Comparison of ENCODE assay signal across 8 mouse cellular contexts in the genomic region with DNA sequence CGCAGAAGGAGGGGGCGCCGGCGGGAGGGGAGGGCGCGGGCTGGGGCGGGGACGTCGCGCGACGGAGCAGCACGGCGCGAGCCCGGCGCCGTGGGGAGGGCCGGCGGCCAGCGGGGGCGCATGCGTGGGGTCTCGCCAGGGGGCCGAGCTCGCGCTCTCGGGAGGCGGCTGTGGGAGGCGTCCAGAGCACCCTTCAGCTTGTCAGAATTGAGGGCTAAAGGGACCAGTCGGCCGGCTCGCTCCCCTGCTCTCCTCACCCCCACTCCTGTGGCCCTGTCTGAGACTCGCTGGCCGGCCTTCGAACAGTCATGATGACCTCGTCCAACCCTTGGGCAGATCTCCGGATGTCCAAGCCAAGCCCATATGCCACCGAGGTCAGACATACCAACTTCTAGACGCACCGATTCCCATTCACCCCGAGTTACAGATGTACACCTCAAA. TPM values are rescaled to one million over a fixed set of nuclear protein-coding genes. Genes with fewer than 3 reads are reported as not detected.
DNase-seq lines count a peak whose midpoint lies in the region; ATAC-seq and TF ChIP-seq lines count a peak whose summit lies in the region.

No protein-coding gene starts in this region.

- TF ChIP-seq CTCF in gastrocnemius, adult 2 months (IDR thresholded peaks at IDR 0.05): no peak

- no peak overlapping the region; the same call in 1 of the 2 replicates for H3K9ac ChIP-seq in heart, embryonic 11.5 days (ENCODE audit: low read depth, low read length)

- ATAC-seq in heart, embryonic 11.5 days (replicated peaks; ENCODE audit: insufficient number of reproducible peaks, low FRiP score, low TSS enrichment): no peak
- ATAC-seq in megakaryocyte progenitor cell, adult 5-6 weeks (replicated peaks; ENCODE audit: poor library complexity): no peak

- no peaks in the 10 kb centered on the region for H3K79me2 ChIP-seq in myocyte (ENCODE audit: control insufficient read depth, insufficient read depth)

- intact Hi-C loops in gastrocnemius, adult 2 months (cut with DNase I): no loop called here

- TF ChIP-seq POLR2A in myocyte (IDR thresholded peaks at IDR 0.05; ENCODE audit: insufficient read length, low read depth): no peak

- H3K4me2 ChIP-seq in heart, embryonic 11.5 days: peak overlapping the region; percentile 64
- H3K4me2 ChIP-seq in myocyte (ENCODE audit: low read depth): peak overlapping the region; percentile 64

- no peak overlapping the region for H3K27ac ChIP-seq in gastrocnemius, adult 2 months
- no peak overlapping the region for H3K27ac ChIP-seq in heart, embryonic 11.5 days (ENCODE audit: low read depth, low read length)

- H3K27me3 ChIP-seq in heart, embryonic 11.5 days (ENCODE audit: control insufficient read depth, insufficient read depth, low read length): peaks cover 97% of the 10 kb centered on the region
- peaks cover 36% of the 10 kb centered on the region for H3K27me3 ChIP-seq in myocyte (ENCODE audit: control insufficient read depth, insufficient read depth, insufficient read length)

- peak overlapping the region; percentile 63 for H3K4me3 ChIP-seq in gastrocnemius, adult 2 months
- peak overlapping the region; percentile 48 for H3K4me3 ChIP-seq in heart, embryonic 11.5 days (ENCODE audit: low read depth, low read length)
- H3K4me3 ChIP-seq in myocyte: no peak overlapping the region

- H3K9me3 ChIP-seq in heart, embryonic 11.5 days (replicated peaks; ENCODE audit: control insufficient read depth, low read length): no peaks in the 10 kb centered on the region

- WGBS in heart, embryonic 11.5 days (ENCODE audit: insufficient replicate concordance): 3% methylated on average over 34 of the region's 42 CpGs

- peaks cover under 1% of the 10 kb centered on the region; the same call in 1 of the 2 replicates for H3K36me3 ChIP-seq in heart, embryonic 11.5 days (ENCODE audit: control insufficient read depth, insufficient read depth, low read length)
- no peaks in the 10 kb centered on the region for H3K36me3 ChIP-seq in myocyte (ENCODE audit: control insufficient read depth, insufficient read depth)

- DNase-seq in gastrocnemius, adult 2 months: no peak
- no peak for DNase-seq in gastrocnemius, adult 18-20 months (ENCODE audit: low spot score)
- DNase-seq in urinary bladder, adult 2 months (ENCODE audit: low spot score): peak; percentile 36
- no peak for DNase-seq in urinary bladder, postnatal 25 days (ENCODE audit: low spot score)
- peak; percentile 73 to 74 for DNase-seq in layer of hippocampus, postnatal 36 days

- H3K4me1 ChIP-seq in heart, embryonic 11.5 days (ENCODE audit: control insufficient read depth, insufficient read depth, low read length): peaks cover 29% of the 10 kb centered on the region

- H3ac ChIP-seq in myocyte (ENCODE audit: control insufficient read depth, insufficient read length): no peak overlapping the region

TF ChIP-seq in myocyte, 11 proteins besides CTCF, POLR2A, EP300 and RAD21:
- TF ChIP-seq POLR2AphosphoS2 (IDR thresholded peaks at IDR 0.05; ENCODE audit: insufficient read length, low read depth): no peak
- no peak for TF ChIP-seq E2F4 (IDR thresholded peaks at IDR 0.05; ENCODE audit: insufficient read depth)
- TF ChIP-seq MAX (IDR thresholded peaks at IDR 0.05; ENCODE audit: low read depth): no peak
- TF ChIP-seq TCF3 (IDR thresholded peaks at IDR 0.05; ENCODE audit: insufficient read length, low read depth): no peak

RNA-seq across cellular contexts. Expression of a gene that starts 8.9 kb away (rescaled TPM):
- under 1 TPM; 0.14 to 0.36 TPM for total RNA-seq in gastrocnemius, adult 2 months (2021)
- total RNA-seq in gastrocnemius, adult 18-20 months (2021): under 1 TPM; 0.09 to 0.11 TPM
- polyA plus RNA-seq in urinary bladder, adult 2 months (2012; rRNA removed): 156 and 191 TPM in 2 replicates
- 8.8 and 9.1 TPM in 2 replicates for polyA plus RNA-seq in heart, embryonic 11.5 days (2014; fragmentation: Nextera tagmentation; extraction: Ambion mirVana)
- total RNA-seq in layer of hippocampus, postnatal 36 days (2021): 100 to 1,000 TPM; 731 to 733 TPM
- polyA plus RNA-seq in myocyte (2012; fragmentation: generic; extraction: Trizol): 11.7 TPM
- 0.30 TPM in 1 of 2 replicates, not detected in the other for total RNA-seq in megakaryocyte progenitor cell, adult 5-6 weeks (2015)
- 0.12 and 0.84 TPM in 2 replicates for total RNA-seq in megakaryocyte progenitor cell, adult 5-6 weeks (2017)

RNA-seq across cellular contexts. Expression of a gene that starts 9.9 kb away (rescaled TPM):
- total RNA-seq in gastrocnemius, adult 2 months (2021): 1 to 10 TPM; 2.9 to 3.8 TPM
- total RNA-seq in gastrocnemius, adult 18-20 months (2021): 1 to 10 TPM; 3.5 to 3.9 TPM
- polyA plus RNA-seq in urinary bladder, adult 2 months (2012; rRNA removed): 11.0 and 11.7 TPM in 2 replicates
- polyA plus RNA-seq in heart, embryonic 11.5 days (2014; fragmentation: Nextera tagmentation; extraction: Ambion mirVana): 9.6 and 9.7 TPM in 2 replicates
- total RNA-seq in layer of hippocampus, postnatal 36 days (2021): 10 to 100 TPM; 28.3 to 33.6 TPM
- 15.3 TPM for polyA plus RNA-seq in myocyte (2012; fragmentation: generic; extraction: Trizol)
- 0.72 and 1.4 TPM in 2 replicates for total RNA-seq in megakaryocyte progenitor cell, adult 5-6 weeks (2015)
- total RNA-seq in megakaryocyte progenitor cell, adult 5-6 weeks (2017): 0.71 and 2.7 TPM in 2 replicates

RNA-seq across cellular contexts. Expression of a gene that starts 13.9 kb away (rescaled TPM):
- total RNA-seq in gastrocnemius, adult 2 months (2021): 1 to 10 TPM; 8.2 to 8.5 TPM
- total RNA-seq in gastrocnemius, adult 18-20 months (2021): 10 to 100 TPM in 1 of 2 experiments, 1 to 10 TPM in 1; 7.7 to 10.9 TPM
- 23.0 and 24.7 TPM in 2 replicates for polyA plus RNA-seq in urinary bladder, adult 2 months (2012; rRNA removed)
- polyA plus RNA-seq in heart, embryonic 11.5 days (2014; fragmentation: Nextera tagmentation; extraction: Ambion mirVana): 6.8 and 7.3 TPM in 2 replicates
- 1 to 10 TPM; 1.9 to 3.2 TPM for total RNA-seq in layer of hippocampus, postnatal 36 days (2021)
- polyA plus RNA-seq in myocyte (2012; fragmentation: generic; extraction: Trizol): 67.2 TPM
- total RNA-seq in megakaryocyte progenitor cell, adult 5-6 weeks (2015): 4.7 and 5.5 TPM in 2 replicates
- 4.0 and 5.0 TPM in 2 replicates for total RNA-seq in megakaryocyte progenitor cell, adult 5-6 weeks (2017)

RNA-seq across cellular contexts. Expression of a gene that starts 20.5 kb away (rescaled TPM):
- total RNA-seq in gastrocnemius, adult 2 months (2021): 10 to 100 TPM; 58.2 to 67.6 TPM
- total RNA-seq in gastrocnemius, adult 18-20 months (2021): 10 to 100 TPM; 59.8 to 65.7 TPM
- 114 and 120 TPM in 2 replicates for polyA plus RNA-seq in urinary bladder, adult 2 months (2012; rRNA removed)
- 124 and 139 TPM in 2 replicates for polyA plus RNA-seq in heart, embryonic 11.5 days (2014; fragmentation: Nextera tagmentation; extraction: Ambion mirVana)
- 100 to 1,000 TPM; 164 to 167 TPM for total RNA-seq in layer of hippocampus, postnatal 36 days (2021)
- polyA plus RNA-seq in myocyte (2012; fragmentation: generic; extraction: Trizol): 165 TPM
- total RNA-seq in megakaryocyte progenitor cell, adult 5-6 weeks (2015): 41.4 and 42.1 TPM in 2 replicates
- total RNA-seq in megakaryocyte progenitor cell, adult 5-6 weeks (2017): 148 and 184 TPM in 2 replicates

RNA-seq across cellular contexts. Expression of a gene that starts 22.9 kb away (rescaled TPM):
- 1 to 10 TPM in 1 of 2 experiments, under 1 TPM in 1; 0.82 to 1.2 TPM for total RNA-seq in gastrocnemius, adult 2 months (2021)
- total RNA-seq in gastrocnemius, adult 18-20 months (2021): 1 to 10 TPM; 1.6 to 1.9 TPM
- polyA plus RNA-seq in urinary bladder, adult 2 months (2012; rRNA removed): 4.8 and 5.2 TPM in 2 replicates
- 3.1 and 4.0 TPM in 2 replicates for polyA plus RNA-seq in heart, embryonic 11.5 days (2014; fragmentation: Nextera tagmentation; extraction: Ambion mirVana)
- total RNA-seq in layer of hippocampus, postnatal 36 days (2021): 10 to 100 TPM; 28.2 to 30.3 TPM
- 1.9 TPM for polyA plus RNA-seq in myocyte (2012; fragmentation: generic; extraction: Trizol)
- 65.8 and 66.4 TPM in 2 replicates for total RNA-seq in megakaryocyte progenitor cell, adult 5-6 weeks (2015)
- 15.3 and 17.4 TPM in 2 replicates for total RNA-seq in megakaryocyte progenitor cell, adult 5-6 weeks (2017)

Comparison
In these comparisons a context has a peak if more than half of its experiments do, and no peak if none do; other contexts are left out.
1. DNase-seq: peak in urinary bladder, adult 2 months (single experiment) and layer of hippocampus, postnatal 36 days (2 of 2); none in gastrocnemius, adult 2 months (single experiment), gastrocnemius, adult 18-20 months (single experiment) and urinary bladder, postnatal 25 days (single experiment).
2. RNA of a gene that starts 8.9 kb away (total RNA-seq): 731 to 733 TPM in layer of hippocampus, postnatal 36 days; 0.14 to 0.36 TPM in gastrocnemius, adult 2 months, 0.12 to 0.84 TPM in megakaryocyte progenitor cell, adult 5-6 weeks and 0.09 to 0.11 TPM in gastrocnemius, adult 18-20 months; every median in the first group is over 100 times any median in the second.
3. RNA of a gene that starts 9.9 kb away (total RNA-seq): 28.3 to 33.6 TPM in layer of hippocampus, postnatal 36 days; 3.5 to 3.9 TPM in gastrocnemius, adult 18-20 months, 2.9 to 3.8 TPM in gastrocnemius, adult 2 months and 0.71 to 2.7 TPM in megakaryocyte progenitor cell, adult 5-6 weeks; every median in the first group is over 4 times any median in the second.